Mouse (Mus musculus): ENCODE data around the gene Cdk15.

The Cdk15 gene

DNA sequence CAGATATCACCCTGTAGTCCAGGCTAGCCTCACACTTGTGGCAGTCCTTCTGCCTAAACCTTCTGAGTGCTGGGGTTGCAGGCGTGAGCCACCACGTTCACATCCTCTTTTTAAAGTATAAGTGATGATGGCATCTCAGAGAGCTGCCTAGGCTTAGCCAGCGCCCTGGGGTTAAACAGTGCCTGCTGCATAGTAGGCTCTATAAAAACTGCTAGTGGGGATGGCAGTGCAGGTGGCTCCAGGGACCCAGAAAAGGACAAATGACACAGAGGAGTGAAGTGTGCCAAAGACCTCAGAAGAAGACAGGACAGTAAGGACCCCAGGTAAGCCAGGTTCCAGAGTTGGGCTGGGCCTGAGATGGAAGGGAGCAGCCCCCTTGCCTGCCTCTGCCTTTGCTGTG lies 104.1 kb downstream of the Cdk15 start:
- in situ Hi-C loops (cut with MboI; ENCODE audit: low pct_unique_long_range_greater_than_20kb in 1 of 2, low sequenced_read_pairs in 2 of 2, unreplicated experiment in 1 of 2), result no loop called here

DNA sequence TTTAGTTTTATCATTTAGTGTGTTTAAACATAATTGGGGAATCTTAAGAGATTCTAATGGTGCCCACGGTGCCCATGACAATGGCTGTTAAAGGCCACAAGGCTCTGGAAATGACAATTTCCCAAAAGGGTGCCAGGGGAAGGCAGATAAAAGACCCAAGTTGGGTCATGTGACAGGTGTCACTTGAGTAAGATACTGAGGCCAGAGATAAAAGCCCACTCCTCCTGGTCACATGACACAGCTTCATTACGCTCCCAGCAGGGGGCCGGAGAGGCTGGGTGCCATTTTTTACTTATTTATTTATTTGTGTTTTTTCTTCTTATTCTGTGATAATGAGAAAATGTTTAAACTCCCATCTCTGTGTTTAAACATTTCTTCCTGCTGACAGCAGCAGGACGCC lies 104.8 kb downstream of the Cdk15 start:
- in situ Hi-C loops (cut with MboI; ENCODE audit: low pct_unique_long_range_greater_than_20kb in 1 of 2, low sequenced_read_pairs in 2 of 2, unreplicated experiment in 1 of 2), result no loop called here

GRCm38 (mm10) chr1:59361966-59362365 lies 105.3 kb downstream of the Cdk15 start:
- in situ Hi-C loops (cut with MboI; ENCODE audit: low pct_unique_long_range_greater_than_20kb in 1 of 2, low sequenced_read_pairs in 2 of 2, unreplicated experiment in 1 of 2), result no loop called here

GRCm38 (mm10) chr1:59364463-59365040 lies 107.8 kb downstream of the Cdk15 start:
- in situ Hi-C loops (cut with MboI; ENCODE audit: low pct_unique_long_range_greater_than_20kb in 1 of 2, low sequenced_read_pairs in 2 of 2, unreplicated experiment in 1 of 2), result no loop called here

- in situ Hi-C loops (cut with MboI; ENCODE audit: low pct_unique_long_range_greater_than_20kb in 1 of 2, low sequenced_read_pairs in 2 of 2, unreplicated experiment in 1 of 2), result no loop called here
These were observed 111.4 kb downstream of the Cdk15 start for GRCm38 (mm10) chr1:59367928-59368648.

GRCm38 (mm10) chr1:59368649-59369319 lies 112.1 kb downstream of the Cdk15 start:
- in situ Hi-C loops (cut with MboI; ENCODE audit: low pct_unique_long_range_greater_than_20kb in 1 of 2, low sequenced_read_pairs in 2 of 2, unreplicated experiment in 1 of 2), result no loop called here

DNA sequence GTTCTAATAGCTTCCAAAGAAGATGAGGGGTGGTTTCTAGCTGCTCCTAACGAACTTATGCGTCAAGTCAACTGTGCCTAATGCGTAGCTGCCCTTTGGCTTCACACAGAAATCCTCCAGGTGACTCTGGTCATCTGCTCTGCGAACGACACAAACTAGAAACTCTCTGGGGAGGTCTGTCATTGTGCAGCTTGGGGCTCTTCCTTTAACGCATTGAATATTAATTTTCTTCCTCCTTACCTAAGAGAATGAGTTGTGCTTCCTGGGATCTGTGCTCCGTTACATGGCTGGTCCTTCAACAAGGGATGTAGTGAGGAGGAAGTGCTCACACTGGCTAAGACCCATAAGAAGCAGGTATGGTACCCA lies 112.6 kb downstream of the Cdk15 start:
- in situ Hi-C loops (cut with MboI; ENCODE audit: low pct_unique_long_range_greater_than_20kb in 1 of 2, low sequenced_read_pairs in 2 of 2, unreplicated experiment in 1 of 2), result no loop called here

GRCm38 (mm10) chr1:59370355-59370950 lies 113.7 kb downstream of the Cdk15 start:
- in situ Hi-C loops (cut with MboI; ENCODE audit: low pct_unique_long_range_greater_than_20kb in 1 of 2, low sequenced_read_pairs in 2 of 2, unreplicated experiment in 1 of 2), result no loop called here

DNA sequence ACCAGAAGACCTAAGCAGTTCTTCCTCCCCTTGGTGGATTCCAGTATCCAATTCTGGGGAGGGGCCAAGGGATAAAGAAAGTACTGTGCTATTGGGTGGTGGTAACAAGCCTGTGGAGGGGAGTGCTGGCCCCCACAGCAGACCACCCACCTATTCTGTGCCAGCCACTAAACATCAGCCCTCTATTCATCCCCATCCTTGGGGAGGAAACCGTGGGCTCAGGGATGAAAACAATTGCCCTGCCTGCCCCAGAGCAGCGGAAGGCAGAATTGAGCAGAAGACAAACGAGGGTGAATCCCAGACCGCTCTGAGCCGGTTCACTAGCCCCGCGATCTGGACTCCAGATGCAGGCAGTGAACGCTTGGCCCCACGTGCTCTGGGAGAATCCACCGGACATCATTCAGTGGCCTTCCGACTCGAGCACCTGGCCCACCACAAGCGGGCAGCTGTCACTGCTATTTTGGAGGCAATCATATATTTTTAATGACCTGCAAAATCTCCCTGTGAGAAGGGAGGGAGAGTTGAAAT lies 119.4 kb downstream of the Cdk15 start:
- in situ Hi-C loops (cut with MboI; ENCODE audit: low pct_unique_long_range_greater_than_20kb in 1 of 2, low sequenced_read_pairs in 2 of 2, unreplicated experiment in 1 of 2), result no loop called here

- in situ Hi-C loops (cut with MboI; ENCODE audit: low pct_unique_long_range_greater_than_20kb in 1 of 2, low sequenced_read_pairs in 2 of 2, unreplicated experiment in 1 of 2), result no loop called here
These were observed 119.9 kb downstream of the Cdk15 start for GRCm38 (mm10) chr1:59376557-59376956.

GRCm38 (mm10) chr1:59377312-59377711 lies 120.6 kb downstream of the Cdk15 start:
- in situ Hi-C loops (cut with MboI; ENCODE audit: low pct_unique_long_range_greater_than_20kb in 1 of 2, low sequenced_read_pairs in 2 of 2, unreplicated experiment in 1 of 2), result no loop called here

DNA sequence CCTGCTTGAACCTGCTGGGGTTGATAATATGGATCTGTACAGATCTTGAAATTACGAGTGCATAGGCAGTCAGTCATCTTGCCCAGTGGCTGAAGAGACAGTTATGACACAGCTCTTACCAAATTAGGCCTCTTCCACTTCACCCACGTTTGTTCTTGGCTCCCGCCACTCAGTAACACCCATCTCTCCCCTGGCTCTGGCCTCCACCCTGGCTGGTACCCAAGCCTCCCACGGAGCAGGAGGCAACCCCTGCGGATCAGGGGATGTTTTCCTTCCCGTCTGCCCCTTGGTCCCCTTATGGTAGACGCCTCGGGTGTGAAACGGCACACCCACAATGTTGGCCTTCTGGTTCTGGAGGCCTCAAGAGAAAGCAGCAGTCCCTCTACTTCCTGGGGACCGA lies 124.2 kb downstream of the Cdk15 start:
- in situ Hi-C loops (cut with MboI; ENCODE audit: low pct_unique_long_range_greater_than_20kb in 1 of 2, low sequenced_read_pairs in 2 of 2, unreplicated experiment in 1 of 2), result no loop called here

DNA sequence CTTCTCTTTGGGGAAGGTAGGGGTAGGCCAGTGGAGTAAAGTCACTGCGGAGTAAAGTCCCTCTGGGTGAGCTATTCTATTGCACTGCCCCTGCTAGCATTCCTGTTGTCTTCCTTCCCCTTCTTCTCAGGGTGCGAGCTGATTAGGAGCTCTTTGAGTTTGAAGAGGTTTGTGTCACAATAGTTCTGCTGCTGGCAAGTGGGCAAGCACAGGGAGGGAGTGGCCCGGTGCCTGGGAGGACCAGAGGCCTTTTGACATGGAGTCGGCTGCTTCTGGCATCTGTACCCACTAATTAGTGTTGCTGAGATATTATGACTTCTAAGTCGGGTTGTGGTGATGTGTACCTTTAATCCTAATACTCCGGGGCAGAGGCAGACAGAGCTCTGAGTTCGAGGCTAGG lies 124.8 kb downstream of the Cdk15 start:
- in situ Hi-C loops (cut with MboI; ENCODE audit: low pct_unique_long_range_greater_than_20kb in 1 of 2, low sequenced_read_pairs in 2 of 2, unreplicated experiment in 1 of 2), result no loop called here

- in situ Hi-C loops (cut with MboI; ENCODE audit: low pct_unique_long_range_greater_than_20kb in 1 of 2, low sequenced_read_pairs in 2 of 2, unreplicated experiment in 1 of 2), result no loop called here
These were observed 125.8 kb downstream of the Cdk15 start for GRCm38 (mm10) chr1:59382516-59382915.

GRCm38 (mm10) chr1:59383049-59383610 lies 126.4 kb downstream of the Cdk15 start:
- in situ Hi-C loops (cut with MboI; ENCODE audit: low pct_unique_long_range_greater_than_20kb in 1 of 2, low sequenced_read_pairs in 2 of 2, unreplicated experiment in 1 of 2), result no loop called here

GRCm38 (mm10) chr1:59384400-59384799 lies 127.7 kb downstream of the Cdk15 start:
- in situ Hi-C loops (cut with MboI; ENCODE audit: low pct_unique_long_range_greater_than_20kb in 1 of 2, low sequenced_read_pairs in 2 of 2, unreplicated experiment in 1 of 2), result no loop called here

GRCm38 (mm10) chr1:59385641-59386040 lies 128.9 kb downstream of the Cdk15 start:
- in situ Hi-C loops (cut with MboI; ENCODE audit: low pct_unique_long_range_greater_than_20kb in 1 of 2, low sequenced_read_pairs in 2 of 2, unreplicated experiment in 1 of 2), result no loop called here

DNA sequence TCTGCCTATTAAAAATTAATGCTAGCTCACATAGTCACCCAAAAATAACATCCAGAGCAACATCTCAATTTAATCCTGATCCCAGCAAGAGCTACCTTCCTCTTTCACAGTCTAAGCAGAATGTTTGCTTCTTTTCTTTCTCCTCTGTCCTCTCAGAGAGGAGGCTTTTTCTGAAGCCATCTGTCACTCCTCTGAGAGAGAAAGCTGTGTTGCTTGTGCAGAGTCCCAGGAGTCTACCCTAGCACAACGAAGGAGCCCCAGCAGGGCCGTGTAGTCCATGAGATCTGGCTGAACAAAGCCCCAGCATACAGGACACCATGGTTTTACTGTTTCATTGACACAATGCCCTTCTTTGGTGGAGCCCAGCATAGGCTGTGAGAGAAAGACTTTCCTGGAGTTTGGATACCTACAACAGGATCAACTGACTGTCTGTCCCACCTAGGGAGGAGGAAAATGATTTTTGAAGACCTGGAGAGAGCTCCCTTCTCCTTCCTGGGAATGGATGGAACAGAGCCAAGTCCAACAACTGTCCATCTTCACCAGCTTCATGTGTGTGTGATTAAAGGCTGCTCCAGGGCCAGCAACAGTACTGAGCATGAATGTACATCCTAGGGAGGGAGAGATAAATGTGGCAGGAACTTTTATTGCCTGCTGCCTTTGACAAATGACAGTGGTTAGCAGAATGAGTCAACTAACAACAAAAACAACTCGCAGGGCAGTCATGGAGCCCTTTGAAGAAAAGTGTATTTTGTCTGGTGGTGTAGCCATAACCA lies 131.0 kb downstream of the Cdk15 start:
- in situ Hi-C loops (cut with MboI; ENCODE audit: low pct_unique_long_range_greater_than_20kb in 1 of 2, low sequenced_read_pairs in 2 of 2, unreplicated experiment in 1 of 2), result no loop called here
